Mouse (Mus musculus) liver, embryonic 15.5 days (tissue): ENCODE measurements at regions not wholly inside any gene's neighbourhood (a gene's known extent, or its start where the extent isn't known, plus 50 kb on each side); places are given as distances from the start of the nearest gene placed in this dataset.
"Not testable (repeated sequence)": the region's sequence is repeated elsewhere in the genome, so short reads cannot be mapped to it uniquely, and the experiment has no call there.

ENCODE experiments used
- ATAC-seq: fragments of 200-750 bp; cut with Nextera tagmentation; 2 replicates; pipeline ENCODE4 v1.8.0; 2017; ENCODE audit warnings: moderate number of reproducible peaks, mild to moderate bottlenecking, moderate library complexity; ENCODE audit not compliant: insufficient read depth
- H3K27ac ChIP-seq: fragments of 300-500 bp; sonication (generic); replicated peaks from 2 replicates; pipeline ENCODE4 v1.5.1; 2015; ENCODE audit warnings: mild to moderate bottlenecking, inconsistent platforms
- H3K27me3 ChIP-seq: fragments of 300-500 bp; sonication (generic); 2 replicates; pipeline ENCODE4 v1.6.1; 2015; ENCODE audit warnings: mild to moderate bottlenecking, inconsistent platforms
- H3K36me3 ChIP-seq: fragments of 300-500 bp; sonication (generic); replicated peaks from 2 replicates; pipeline ENCODE4 v1.6.1; 2015; ENCODE audit warnings: moderate library complexity, mild to moderate bottlenecking, inconsistent platforms
- H3K4me1 ChIP-seq: fragments of 300-500 bp; sonication (generic); replicated peaks from 2 replicates; pipeline ENCODE4 v1.6.1; 2015; ENCODE audit warnings: inconsistent platforms
- H3K4me2 ChIP-seq: fragments of 300-500 bp; sonication (generic); 2 replicates; pipeline ENCODE4 v1.6.1; 2015; ENCODE audit warnings: moderate library complexity, mild to moderate bottlenecking, inconsistent platforms
- H3K4me3 ChIP-seq: fragments of 300-500 bp; sonication (generic); replicated peaks from 2 replicates; pipeline ENCODE4 v1.5.1; 2015; ENCODE audit warnings: mild to moderate bottlenecking, inconsistent platforms
- H3K9ac ChIP-seq: fragments of 300-500 bp; sonication (generic); 2 replicates; pipeline ENCODE4 v1.6.1; 2015; ENCODE audit warnings: moderate library complexity, mild to moderate bottlenecking, inconsistent platforms
- H3K9me3 ChIP-seq: fragments of 300-500 bp; sonication (generic); replicated peaks from 2 replicates; pipeline ENCODE4 v1.6.1; 2016; ENCODE audit warnings: inconsistent platforms
- WGBS: fragments of 180-500 bp; shearing (Covaris S2); methylation state at CpG from one replicate; pipeline ENCODE4 v1.1.7; 2015; ENCODE audit warnings: mixed read lengths; ENCODE audit not compliant: insufficient replicate concordance; 5-methylcytosine and 5-hydroxymethylcytosine counted together

DNA sequence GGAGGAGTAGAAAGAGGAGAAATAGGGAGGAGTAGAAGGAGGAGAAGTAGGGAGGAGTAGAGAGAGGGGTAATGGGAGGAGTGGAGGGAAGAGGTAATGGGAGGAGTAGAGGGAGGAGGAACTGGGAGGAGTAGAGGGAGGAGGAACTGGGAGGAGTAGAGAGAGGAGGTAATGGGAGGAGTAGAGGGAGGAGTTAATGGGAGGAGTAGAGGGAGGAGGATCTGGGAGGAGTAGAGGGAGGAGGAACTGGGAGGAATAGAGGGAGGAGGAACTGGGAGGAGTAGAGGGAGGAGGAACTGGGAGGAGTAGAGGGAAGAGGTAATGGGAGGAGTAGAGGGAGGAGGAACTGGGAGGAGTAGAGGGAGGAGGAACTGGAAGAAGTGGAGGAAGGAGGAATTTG lies 200.0 kb upstream of the Sesn3 start:
- not testable (repeated sequence) for ATAC-seq, H3K4me3 ChIP-seq, H3K4me1 ChIP-seq, H3K4me2 ChIP-seq, H3K27me3 ChIP-seq, H3K9me3 ChIP-seq, H3K9ac ChIP-seq, H3K36me3 ChIP-seq, H3K27ac ChIP-seq

DNA sequence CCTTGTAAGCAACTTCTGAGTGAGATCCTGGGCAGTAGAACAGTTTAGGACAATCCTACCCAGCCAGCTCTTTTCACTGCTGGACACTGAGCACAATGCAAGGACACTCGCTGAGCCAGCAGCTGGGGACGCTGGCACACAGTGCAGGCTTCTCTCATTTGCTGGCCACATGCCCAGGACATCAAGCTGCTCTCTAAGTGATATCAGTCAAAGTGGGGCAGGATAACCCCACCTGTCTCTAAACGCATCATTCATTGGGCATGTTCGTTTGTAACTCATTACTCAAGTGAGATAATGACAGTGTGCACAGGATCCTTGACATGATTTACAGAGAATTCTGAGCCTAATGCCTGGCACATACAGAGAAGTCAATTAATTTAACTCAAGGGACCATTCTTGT lies 199.4 kb upstream of the Sesn3 start:
- no peak for ATAC-seq
- Histone ChIP-seq H3K4me1 (no peaks in the 10 kb centered on the region), H3K9ac (no peak overlapping the region), H3K9me3 (no peaks in the 10 kb centered on the region), H3K27me3 (no peaks in the 10 kb centered on the region), H3K36me3 (no peaks in the 10 kb centered on the region), H3K27ac (no peak overlapping the region), H3K4me2 (no peak overlapping the region), H3K4me3 (no peak overlapping the region)
- WGBS, result 55% methylated on average over 4 of the region's 4 CpGs

DNA sequence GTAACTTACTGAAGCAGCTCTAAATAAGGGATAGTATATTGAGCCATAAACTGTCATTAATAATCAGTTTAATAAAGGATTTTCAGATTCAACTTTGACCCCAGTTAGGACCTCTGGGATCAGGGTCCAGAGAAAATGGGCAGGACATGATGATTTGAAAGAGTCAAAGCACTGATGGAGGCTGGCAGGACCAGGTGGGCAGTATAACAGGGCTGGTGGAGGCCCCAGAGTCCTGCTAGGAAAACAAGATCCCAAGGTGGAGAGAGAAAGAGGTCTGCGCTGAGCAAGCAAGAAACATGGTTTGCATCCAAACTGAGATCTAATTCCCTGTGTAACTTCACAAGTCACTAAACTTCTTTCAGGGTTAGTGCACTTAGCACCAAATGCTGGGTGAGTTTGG lies 199.0 kb upstream of the Sesn3 start:
- Histone ChIP-seq H3K9ac (no peak overlapping the region), H3K27me3 (no peaks in the 10 kb centered on the region), H3K4me2 (no peak overlapping the region), H3K9me3 (no peaks in the 10 kb centered on the region), H3K27ac (no peak overlapping the region), H3K4me3 (no peak overlapping the region), H3K36me3 (no peaks in the 10 kb centered on the region), H3K4me1 (no peaks in the 10 kb centered on the region)
- no peak for ATAC-seq
- 71% methylated on average over 1 of the region's 1 CpGs for WGBS

DNA sequence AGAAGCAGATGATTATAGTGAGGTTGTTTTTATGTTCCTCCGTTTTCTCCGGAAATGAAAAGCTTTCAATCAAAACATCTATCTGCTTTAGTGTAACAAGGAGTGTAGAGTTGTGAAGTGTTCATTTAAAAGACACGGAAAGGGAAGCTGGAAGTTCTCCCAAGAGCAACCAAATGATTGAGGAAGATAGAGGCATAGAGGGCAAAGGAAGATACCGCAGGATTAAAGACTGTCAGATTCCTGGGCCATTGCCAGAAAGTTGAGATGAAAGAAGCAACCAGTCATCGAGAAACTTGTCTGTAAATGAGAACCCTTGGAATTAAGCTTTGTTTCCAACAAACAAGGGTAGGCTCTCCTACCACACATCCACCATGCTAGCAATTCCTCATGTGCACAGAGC lies 198.1 kb upstream of the Sesn3 start:
- Histone ChIP-seq H3K4me3 (no peak overlapping the region), H3K27me3 (no peaks in the 10 kb centered on the region), H3K4me2 (no peak overlapping the region), H3K36me3 (no peaks in the 10 kb centered on the region), H3K27ac (no peak overlapping the region), H3K4me1 (no peaks in the 10 kb centered on the region), H3K9ac (no peak overlapping the region), H3K9me3 (no peaks in the 10 kb centered on the region)
- 58% methylated on average over 5 of the region's 5 CpGs for WGBS
- ATAC-seq, result no peak

DNA sequence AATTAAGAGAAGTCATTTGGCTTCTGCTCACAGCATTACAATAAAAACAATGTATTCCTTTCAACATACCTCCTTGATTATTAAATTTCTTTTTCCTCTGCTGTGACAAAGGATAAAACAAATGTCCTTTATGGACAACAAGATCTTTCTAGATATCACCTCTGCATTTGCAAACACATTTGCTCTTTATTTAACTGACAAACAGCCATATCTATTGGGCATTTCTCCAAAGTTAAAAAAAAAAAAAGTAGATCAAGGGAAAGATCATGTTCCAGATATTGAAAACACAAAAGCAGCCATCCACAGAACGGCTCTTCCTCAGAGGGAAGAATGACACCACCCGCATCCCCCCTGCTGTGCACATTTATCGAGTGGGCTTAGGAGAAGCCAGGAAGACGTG lies 193.7 kb upstream of the Sesn3 start:
- Histone ChIP-seq H3K27ac (no peak overlapping the region), H3K4me1 (no peaks in the 10 kb centered on the region), H3K9me3 (no peaks in the 10 kb centered on the region), H3K36me3 (no peaks in the 10 kb centered on the region), H3K9ac (no peak overlapping the region), H3K4me2 (no peak overlapping the region), H3K27me3 (no peaks in the 10 kb centered on the region), H3K4me3 (no peak overlapping the region)
- ATAC-seq, result no peak
- 45% methylated on average over 4 of the region's 4 CpGs for WGBS

DNA sequence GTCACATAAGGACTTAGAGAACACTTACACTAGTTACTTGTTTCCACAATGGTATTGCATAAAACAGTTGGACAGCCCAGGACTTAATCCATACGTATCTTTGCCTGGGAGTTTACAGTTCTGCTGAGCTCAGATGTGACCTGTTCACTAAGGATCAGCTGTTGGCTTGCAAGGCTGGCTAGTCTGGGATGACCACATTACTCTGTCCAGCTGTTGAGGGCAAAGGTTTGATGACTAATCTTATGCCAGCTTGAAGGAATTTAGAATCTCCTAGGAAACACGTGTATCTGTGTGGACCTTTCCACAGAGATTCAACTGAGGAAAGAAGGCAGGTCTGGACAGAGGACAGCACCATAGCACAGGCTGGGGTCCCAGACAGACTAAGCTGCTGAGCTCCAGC lies 188.7 kb upstream of the Sesn3 start:
- H3K36me3 ChIP-seq, result no peaks in the 10 kb centered on the region
- no peaks in the 10 kb centered on the region for H3K4me1 ChIP-seq
- no peaks in the 10 kb centered on the region for H3K27me3 ChIP-seq
- H3K4me2 ChIP-seq, result no peak overlapping the region
- H3K4me3 ChIP-seq, result no peak overlapping the region
- no peak for ATAC-seq
- no peaks in the 10 kb centered on the region for H3K9me3 ChIP-seq
- H3K27ac ChIP-seq, result no peak overlapping the region
- WGBS, result 46% methylated on average over 2 of the region's 2 CpGs
- H3K9ac ChIP-seq, result no peak overlapping the region

DNA sequence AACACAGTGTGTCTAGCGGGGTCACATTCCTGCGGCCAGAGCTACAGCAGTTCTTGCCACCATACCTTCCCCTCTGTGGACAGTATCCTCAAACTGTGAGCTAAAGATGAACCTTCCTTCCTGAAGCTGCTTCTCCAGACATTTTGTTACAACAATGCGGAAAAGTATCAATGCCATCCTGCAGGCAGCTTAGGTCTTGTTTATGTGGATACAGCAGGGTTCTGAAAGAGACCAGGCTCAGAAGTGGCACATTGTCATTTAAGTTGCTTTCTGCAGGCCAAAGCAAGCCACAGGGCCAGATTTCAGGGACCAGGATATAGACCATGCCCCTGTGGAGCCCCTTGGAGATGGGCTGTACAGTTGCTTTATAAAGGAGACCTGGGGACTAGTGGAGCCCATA lies 188.3 kb upstream of the Sesn3 start:
- H3K4me2 ChIP-seq, result no peak overlapping the region
- H3K36me3 ChIP-seq, result no peaks in the 10 kb centered on the region
- no peaks in the 10 kb centered on the region for H3K27me3 ChIP-seq
- no peak for ATAC-seq
- H3K4me1 ChIP-seq, result no peaks in the 10 kb centered on the region
- no peak overlapping the region for H3K9ac ChIP-seq
- no peak overlapping the region for H3K27ac ChIP-seq
- 60% methylated on average over 3 of the region's 3 CpGs for WGBS
- H3K9me3 ChIP-seq, result no peaks in the 10 kb centered on the region
- no peak overlapping the region for H3K4me3 ChIP-seq

DNA sequence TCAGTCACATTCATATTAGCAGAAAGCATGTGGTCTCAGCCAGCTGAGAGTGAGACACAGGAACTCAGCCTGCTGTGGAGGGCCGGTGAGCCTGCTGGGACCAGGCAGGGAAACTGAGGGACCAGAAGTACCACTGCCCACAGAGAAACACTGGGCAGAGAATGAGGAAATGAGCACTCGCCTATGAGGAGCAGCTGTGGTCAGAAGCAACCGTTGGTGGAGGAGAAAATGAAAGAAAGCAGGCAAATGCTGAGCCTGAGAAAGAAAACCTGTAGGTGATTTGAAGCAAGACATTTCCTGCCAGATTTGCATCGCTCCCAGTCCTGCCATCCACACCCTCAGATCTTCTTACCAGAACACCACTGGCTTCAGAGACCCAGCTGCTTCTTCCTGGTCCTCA lies 187.0 kb upstream of the Sesn3 start:
- Histone ChIP-seq H3K4me2 (no peak overlapping the region), H3K9me3 (no peaks in the 10 kb centered on the region), H3K4me1 (no peaks in the 10 kb centered on the region), H3K27me3 (no peaks in the 10 kb centered on the region), H3K9ac (no peak overlapping the region), H3K4me3 (no peak overlapping the region), H3K36me3 (no peaks in the 10 kb centered on the region), H3K27ac (no peak overlapping the region)
- ATAC-seq, result no peak
- WGBS, result 16% methylated on average over 4 of the region's 4 CpGs

DNA sequence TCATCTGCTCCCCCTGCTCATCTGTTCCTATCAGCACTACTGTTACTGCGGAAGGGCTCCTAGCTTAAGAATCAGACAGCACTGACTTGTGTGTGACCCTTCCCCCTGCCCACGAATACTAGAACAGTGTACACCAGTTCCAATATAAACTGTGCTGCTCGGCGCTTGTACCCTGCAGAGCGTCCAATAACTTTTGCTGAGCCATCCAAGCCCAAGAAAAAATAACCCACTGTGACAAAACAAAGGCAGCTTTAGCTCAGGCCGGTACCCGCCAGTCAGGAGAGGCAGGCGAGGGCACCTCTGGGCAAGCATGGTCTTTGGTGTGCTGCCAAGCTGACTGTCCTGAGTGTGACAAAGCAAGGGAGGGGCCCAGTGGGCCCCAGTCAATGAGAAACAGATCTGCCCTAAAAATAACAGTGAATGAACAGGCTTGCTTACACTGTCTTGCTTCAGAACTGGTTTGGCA lies 185.0 kb upstream of the Sesn3 start:
- H3K27me3 ChIP-seq, result no peaks in the 10 kb centered on the region
- no peak for ATAC-seq
- no peaks in the 10 kb centered on the region for H3K36me3 ChIP-seq
- H3K4me2 ChIP-seq, result no peak overlapping the region
- H3K9ac ChIP-seq, result no peak overlapping the region
- 65% methylated on average over 8 of the region's 8 CpGs for WGBS
- H3K27ac ChIP-seq, result no peak overlapping the region
- no peak overlapping the region for H3K4me3 ChIP-seq
- H3K4me1 ChIP-seq, result no peaks in the 10 kb centered on the region
- H3K9me3 ChIP-seq, result no peaks in the 10 kb centered on the region

DNA sequence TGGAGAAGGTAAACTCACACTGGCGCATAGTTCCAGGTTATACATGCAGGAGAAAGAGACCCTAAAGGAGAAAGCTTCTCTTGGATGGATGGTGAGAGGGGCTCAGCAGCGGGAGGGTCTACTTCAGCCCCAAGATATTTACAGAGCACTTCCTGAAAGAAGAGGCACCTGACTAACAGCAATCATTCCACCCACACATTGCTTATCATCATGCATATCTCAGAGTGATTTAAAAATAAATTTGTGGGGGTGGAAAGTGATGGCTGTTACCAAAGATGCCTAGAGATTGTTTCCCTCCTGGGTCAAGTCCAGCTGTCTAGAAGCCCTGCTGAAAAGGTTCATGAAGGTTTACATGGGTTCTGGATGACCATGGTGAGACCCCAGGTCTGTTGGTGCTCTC lies 184.4 kb upstream of the Sesn3 start:
- no peak overlapping the region for H3K27ac ChIP-seq
- no peak overlapping the region for H3K4me2 ChIP-seq
- no peaks in the 10 kb centered on the region for H3K9me3 ChIP-seq
- no peaks in the 10 kb centered on the region for H3K27me3 ChIP-seq
- 69% methylated on average over 2 of the region's 2 CpGs for WGBS
- no peak overlapping the region for H3K9ac ChIP-seq
- ATAC-seq, result no peak
- no peaks in the 10 kb centered on the region for H3K36me3 ChIP-seq
- no peak overlapping the region for H3K4me3 ChIP-seq
- no peaks in the 10 kb centered on the region for H3K4me1 ChIP-seq

DNA sequence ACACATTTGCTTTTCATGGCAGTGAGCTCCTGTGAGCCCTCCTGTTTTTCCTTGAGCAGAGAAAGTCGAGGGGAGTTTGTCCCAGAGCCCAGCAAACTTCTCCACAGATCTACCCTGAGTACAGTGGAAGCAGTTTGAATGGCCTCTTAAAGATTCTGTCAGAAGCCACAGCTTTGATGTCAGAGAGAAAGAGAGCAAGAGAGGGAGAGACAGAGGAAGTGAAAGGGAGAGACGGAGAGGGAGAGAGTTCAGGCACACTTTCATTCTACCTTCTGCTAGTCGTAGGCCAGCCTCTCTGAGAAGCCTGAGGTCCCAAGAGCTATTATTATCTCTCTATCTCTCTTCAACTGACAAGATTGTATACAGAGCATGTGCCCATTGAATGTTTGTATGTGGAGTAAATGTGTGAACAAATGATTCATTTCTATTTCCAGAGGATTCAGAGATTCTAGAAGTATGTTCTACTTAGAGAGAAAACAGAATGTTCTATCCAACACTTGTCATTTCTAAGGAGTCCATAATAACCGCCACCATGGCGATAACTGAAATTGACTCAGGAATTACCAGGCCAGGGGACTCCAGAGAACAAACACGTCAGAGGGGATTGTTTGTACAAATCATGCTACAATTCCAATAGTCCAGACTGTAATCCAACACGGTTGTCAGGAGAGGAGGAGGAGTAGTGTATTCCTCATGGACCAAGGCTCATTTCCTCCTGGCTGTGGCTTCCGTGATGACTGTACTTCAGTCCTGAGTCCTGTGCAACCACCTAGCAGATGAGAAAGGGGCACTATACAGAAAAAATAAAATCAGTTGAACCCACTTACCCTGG lies 183.6 kb upstream of the Sesn3 start:
- H3K27ac ChIP-seq, result no peak overlapping the region
- H3K9ac ChIP-seq, result no peak overlapping the region
- no peaks in the 10 kb centered on the region for H3K4me1 ChIP-seq
- no peaks in the 10 kb centered on the region for H3K27me3 ChIP-seq
- H3K9me3 ChIP-seq, result no peaks in the 10 kb centered on the region
- H3K36me3 ChIP-seq, result no peaks in the 10 kb centered on the region
- no peak for ATAC-seq
- no peak overlapping the region for H3K4me3 ChIP-seq
- 58% methylated on average over 8 of the region's 8 CpGs for WGBS
- no peak overlapping the region for H3K4me2 ChIP-seq

DNA sequence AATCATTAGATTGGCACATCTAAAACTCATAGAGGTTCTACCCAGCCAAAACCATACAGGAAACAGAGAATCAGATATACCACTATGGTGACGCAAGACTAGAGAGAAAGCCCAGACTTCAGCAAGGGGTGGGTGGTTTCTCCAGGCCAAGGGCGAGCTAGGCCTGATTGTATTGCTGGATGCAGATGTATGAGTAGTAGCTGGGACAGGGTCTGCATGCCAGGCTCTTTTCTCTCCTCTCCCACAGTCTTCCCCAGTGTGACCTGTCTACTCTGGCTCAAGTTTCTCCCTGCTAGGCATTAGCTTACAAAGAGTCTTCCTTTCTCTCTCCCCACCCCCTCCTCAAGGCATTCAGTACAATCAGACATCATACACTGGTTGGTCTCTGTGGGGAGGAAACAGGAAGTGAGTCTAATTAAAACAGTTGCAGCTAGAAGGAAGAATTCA lies 181.8 kb upstream of the Sesn3 start:
- Histone ChIP-seq H3K9me3 (no peaks in the 10 kb centered on the region), H3K27ac (no peak overlapping the region), H3K4me2 (no peak overlapping the region), H3K9ac (no peak overlapping the region), H3K36me3 (no peaks in the 10 kb centered on the region), H3K27me3 (no peaks in the 10 kb centered on the region), H3K4me3 (no peak overlapping the region), H3K4me1 (no peaks in the 10 kb centered on the region)
- 17% methylated on average over 2 of the region's 2 CpGs for WGBS
- no peak for ATAC-seq
